Mouse (Mus musculus): ENCODE measurements at regions not wholly inside any gene's neighbourhood (a gene's known extent, or its start where the extent isn't known, plus 50 kb on each side); places are given as distances from the start of the nearest gene placed in this dataset.

DNA sequence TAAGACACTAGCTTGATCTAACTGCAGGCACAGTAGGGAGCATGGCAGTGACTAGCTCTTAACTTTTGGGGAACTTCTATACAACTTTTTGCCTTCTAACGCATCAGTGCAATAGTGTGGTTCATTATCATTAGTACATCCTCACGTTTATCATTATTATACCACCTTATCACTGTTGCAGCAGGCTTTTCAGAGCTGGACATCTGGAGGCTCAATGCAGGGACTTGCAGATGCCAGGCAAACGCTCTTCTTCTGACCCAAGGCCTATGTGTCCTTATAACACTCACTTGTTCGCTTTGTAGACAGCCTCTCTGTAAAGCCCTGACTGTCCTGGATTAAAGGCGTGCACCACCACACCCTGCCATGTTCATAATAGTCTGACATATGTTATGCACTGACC, 53.5 kb upstream of the Ubash3b start:
- ATAC-seq (ENCODE audit: low FRiP score) (no peak), DNase-seq (ENCODE audit: low spot score) (no peak)
- 94% methylated on average over 5 of the region's 5 CpGs for WGBS
- no peak overlapping the region for H3K9ac ChIP-seq
- no peaks in the 10 kb centered on the region for H3K27me3 ChIP-seq (ENCODE audit: control insufficient read depth, insufficient read depth, low read length)
- H3K36me3 ChIP-seq (replicated peaks; ENCODE audit: control insufficient read depth, insufficient read depth) = no peaks in the 10 kb centered on the region
- no peak overlapping the region for H3K4me2 ChIP-seq (replicated peaks)
- peaks cover 18% of the 10 kb centered on the region; the same call in 1 of the 2 replicates for H3K4me1 ChIP-seq (replicated peaks; ENCODE audit: control insufficient read depth, insufficient read depth, low read length)
- no peak overlapping the region for H3K27ac ChIP-seq
- no peak overlapping the region for H3K4me3 ChIP-seq (replicated peaks; ENCODE audit: low read length)
- no peaks in the 10 kb centered on the region for H3K9me3 ChIP-seq (ENCODE audit: control insufficient read depth, low read length)

GRCm38 (mm10) chr9:41212943-41213529, 51.5 kb upstream of the Ubash3b start:
- ATAC-seq (ENCODE audit: low FRiP score) (no peak), DNase-seq (ENCODE audit: low spot score) (peak; percentile 41)
- Histone ChIP-seq H3K4me2 (replicated peaks) (peak overlapping the region; percentile 45), H3K27me3 (ENCODE audit: control insufficient read depth, insufficient read depth, low read length) (no peaks in the 10 kb centered on the region), H3K9me3 (ENCODE audit: control insufficient read depth, low read length) (no peaks in the 10 kb centered on the region), H3K36me3 (replicated peaks; ENCODE audit: control insufficient read depth, insufficient read depth) (no peaks in the 10 kb centered on the region), H3K27ac (peak overlapping the region; percentile 78), H3K9ac (peak overlapping the region; percentile 45), H3K4me1 (replicated peaks; ENCODE audit: control insufficient read depth, insufficient read depth, low read length) (peaks cover 18% of the 10 kb centered on the region; the same call in 1 of the 2 replicates), H3K4me3 (replicated peaks; ENCODE audit: low read length) (no peak overlapping the region)
- WGBS = 32% methylated on average over 14 of the region's 14 CpGs

DNA sequence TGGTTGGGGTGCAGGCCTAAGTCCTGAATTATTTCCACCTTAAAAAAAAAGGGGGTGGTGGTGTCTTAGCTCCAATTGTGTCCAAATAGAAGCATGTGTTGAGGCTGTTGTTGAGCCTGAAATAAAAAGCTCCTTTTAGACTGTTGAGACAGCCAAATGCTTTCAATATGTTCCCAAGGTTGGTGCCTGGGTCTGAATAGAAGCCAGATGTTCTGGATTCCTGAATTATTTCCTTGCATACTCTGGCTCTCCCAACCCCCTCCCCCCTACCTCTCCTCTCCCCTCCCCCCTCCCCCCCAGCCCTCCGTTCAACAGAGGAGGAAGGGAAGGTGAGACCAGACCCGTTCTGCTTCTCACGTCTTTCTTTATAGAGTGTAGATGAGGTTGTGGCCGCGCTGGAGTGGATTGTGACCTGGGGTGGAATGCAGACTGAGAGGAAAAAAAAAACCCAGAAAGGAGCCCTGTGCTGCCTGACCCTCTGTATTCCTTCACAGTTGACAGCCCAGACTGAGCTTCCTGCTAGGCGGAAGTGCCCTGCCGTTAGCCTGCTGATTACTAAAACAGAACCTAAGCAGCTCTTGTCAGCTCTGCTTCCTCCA, 50.9 kb upstream of the Ubash3b start:
- Histone ChIP-seq H3K4me2 (replicated peaks) (peak overlapping the region; percentile 45), H3K27ac (peak overlapping the region; percentile 78), H3K4me3 (replicated peaks; ENCODE audit: low read length) (no peak overlapping the region; the same call in 1 of the 2 replicates), H3K9ac (peak overlapping the region; percentile 45), H3K36me3 (replicated peaks; ENCODE audit: control insufficient read depth, insufficient read depth) (no peaks in the 10 kb centered on the region), H3K4me1 (replicated peaks; ENCODE audit: control insufficient read depth, insufficient read depth, low read length) (peaks cover 18% of the 10 kb centered on the region; the same call in 1 of the 2 replicates), H3K9me3 (ENCODE audit: control insufficient read depth, low read length) (no peaks in the 10 kb centered on the region), H3K27me3 (ENCODE audit: control insufficient read depth, insufficient read depth, low read length) (no peaks in the 10 kb centered on the region)
- 0% methylated on average over 7 of the region's 7 CpGs for WGBS
- no peak for ATAC-seq (ENCODE audit: low FRiP score)
- peak; percentile 36 for DNase-seq (ENCODE audit: low spot score)

GRCm38 (mm10) chr9:41211865-41212302, 50.4 kb upstream of the Ubash3b start:
- WGBS = 48% methylated on average over 10 of the region's 10 CpGs
- DNase-seq (ENCODE audit: low spot score) = no peak
- Histone ChIP-seq H3K9ac (0 out of 2 replicates have a peak overlapping the region, but pooled peaks have one; percentile 45), H3K27me3 (ENCODE audit: control insufficient read depth, insufficient read depth, low read length) (no peaks in the 10 kb centered on the region), H3K9me3 (ENCODE audit: control insufficient read depth, low read length) (no peaks in the 10 kb centered on the region), H3K36me3 (replicated peaks; ENCODE audit: control insufficient read depth, insufficient read depth) (no peaks in the 10 kb centered on the region), H3K4me2 (replicated peaks) (peak overlapping the region; percentile 45; the same call in 1 of the 2 replicates), H3K4me1 (replicated peaks; ENCODE audit: control insufficient read depth, insufficient read depth, low read length) (peaks cover 18% of the 10 kb centered on the region; the same call in 1 of the 2 replicates), H3K27ac (peak overlapping the region; percentile 78), H3K4me3 (replicated peaks; ENCODE audit: low read length) (no peak overlapping the region; the same call in 1 of the 2 replicates)
- ATAC-seq (ENCODE audit: low FRiP score) = no peak

MicroRNAs encoded in the stretch of these regions (microRNA counts, 519-probe panel; counts per million panel counts)
- microRNA mmu-miR-100 = 6,543 counts per million, percentile 87 among the panel's probes with 10 or more counts
- 4,849 counts per million, percentile 48 among the panel's probes with 10 or more counts for microRNA mmu-miR-125b-3p

Small RNA genes in the stretch of these regions (microRNA-seq; reads per million reads assigned to microRNA genes)
- gene Mir100 = 36,516 reads per million, percentile 99 among the genes with 10 or more reads in this experiment
- 2,263 reads per million, percentile 84 among the genes with 10 or more reads in this experiment for gene Mir125b-1
- 226 reads per million, percentile 61 among the genes with 10 or more reads in this experiment for gene Mirlet7a-2
